Mouse (Mus musculus): ENCODE results near the gene Rbm20.

Gene Rbm20

DNA sequence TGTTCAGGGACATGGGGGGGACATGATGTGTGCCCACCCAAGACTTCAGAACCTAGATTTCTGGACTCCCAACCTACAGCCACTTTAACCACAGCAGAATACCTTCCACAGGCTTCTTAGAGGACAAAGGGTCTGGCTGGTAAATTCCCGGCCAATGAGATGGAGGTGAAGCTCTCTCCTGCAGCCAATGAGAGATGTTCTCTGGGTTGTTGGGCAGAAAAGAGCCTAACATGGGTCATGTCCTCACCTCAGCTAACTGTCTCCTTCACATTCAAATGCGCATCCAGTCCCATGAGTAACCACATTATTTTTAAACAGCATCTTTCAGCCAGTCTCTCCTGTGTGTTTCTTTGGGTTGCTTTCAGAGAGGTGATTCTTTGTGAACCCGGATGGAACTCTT lies 5.7 kb upstream of the Rbm20 start:
- DNase-seq (ENCODE audit: low spot score in 2 of 2) = no peak

GRCm38 (mm10) chr19:53674131-53674925 lies 2.8 kb upstream of the Rbm20 start:
- DNase-seq (ENCODE audit: low spot score in 2 of 2) = no peak

- DNase-seq (ENCODE audit: low spot score in 2 of 2) = no peak
Observed at GRCm38 (mm10) chr19:53676228-53676627, 878 bp upstream of the Rbm20 start.

GRCm38 (mm10) chr19:53679194-53679593 lies 2.1 kb downstream of the Rbm20 start:
- DNase-seq (ENCODE audit: low spot score in 2 of 2) = no peak

DNA sequence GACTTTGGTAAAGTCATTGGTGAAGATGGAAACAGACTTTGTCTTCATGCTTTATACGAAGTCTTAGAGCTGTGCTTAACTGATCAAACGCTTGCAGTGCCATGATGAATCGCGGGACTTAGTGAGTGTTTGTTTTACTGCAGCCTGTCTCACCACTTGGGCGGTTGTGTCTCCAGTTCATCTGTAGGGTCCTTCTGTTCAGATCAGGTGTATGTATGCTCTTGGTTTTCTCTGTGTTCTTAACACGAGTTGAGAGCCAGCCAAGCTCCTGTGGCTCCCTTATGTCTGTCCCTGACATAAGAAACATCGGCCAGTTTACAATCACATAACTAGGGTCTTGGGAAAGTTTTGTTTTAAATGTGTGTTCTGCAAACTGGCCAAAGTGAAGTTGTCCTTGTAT lies 2.9 kb downstream of the Rbm20 start:
- DNase-seq (ENCODE audit: low spot score in 2 of 2) = no peak

DNA sequence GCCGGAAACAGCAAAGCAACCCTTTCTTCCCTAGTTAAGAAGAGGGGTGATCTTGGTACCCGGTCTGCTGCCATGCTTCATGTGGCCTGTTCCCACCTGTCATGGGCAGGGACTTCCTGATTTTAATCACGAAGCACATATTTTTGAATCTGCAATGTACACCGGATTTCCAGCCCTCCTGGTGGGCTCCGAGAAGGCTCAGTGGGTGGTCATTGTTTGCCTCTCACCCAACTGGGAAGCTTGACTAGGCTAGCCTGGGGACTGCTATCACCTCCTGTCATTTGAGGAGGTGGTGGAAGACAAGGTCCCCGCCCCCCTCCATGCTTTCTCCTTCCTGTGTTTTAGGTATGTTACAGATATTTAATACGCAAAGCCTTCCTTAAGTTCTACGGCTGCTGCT lies 5.3 kb downstream of the Rbm20 start:
- no peak for DNase-seq (ENCODE audit: low spot score in 2 of 2)

- no peak for DNase-seq (ENCODE audit: low spot score in 2 of 2)
Observed at GRCm38 (mm10) chr19:53687592-53687991, 10.5 kb downstream of the Rbm20 start.

- DNase-seq (ENCODE audit: low spot score in 2 of 2) = no peak
Observed at GRCm38 (mm10) chr19:53690816-53691215, 13.7 kb downstream of the Rbm20 start.

GRCm38 (mm10) chr19:53694020-53694419 lies 16.9 kb downstream of the Rbm20 start:
- DNase-seq (ENCODE audit: low spot score in 2 of 2) = no peak

- DNase-seq (ENCODE audit: low spot score in 2 of 2) = no peak
Observed at GRCm38 (mm10) chr19:53696079-53696478, 19.0 kb downstream of the Rbm20 start.

GRCm38 (mm10) chr19:53696655-53697054 lies 19.5 kb downstream of the Rbm20 start:
- no peak for DNase-seq (ENCODE audit: low spot score in 2 of 2)

- no peak for DNase-seq (ENCODE audit: low spot score in 2 of 2)
Observed at GRCm38 (mm10) chr19:53697376-53698126, 20.4 kb downstream of the Rbm20 start.

DNA sequence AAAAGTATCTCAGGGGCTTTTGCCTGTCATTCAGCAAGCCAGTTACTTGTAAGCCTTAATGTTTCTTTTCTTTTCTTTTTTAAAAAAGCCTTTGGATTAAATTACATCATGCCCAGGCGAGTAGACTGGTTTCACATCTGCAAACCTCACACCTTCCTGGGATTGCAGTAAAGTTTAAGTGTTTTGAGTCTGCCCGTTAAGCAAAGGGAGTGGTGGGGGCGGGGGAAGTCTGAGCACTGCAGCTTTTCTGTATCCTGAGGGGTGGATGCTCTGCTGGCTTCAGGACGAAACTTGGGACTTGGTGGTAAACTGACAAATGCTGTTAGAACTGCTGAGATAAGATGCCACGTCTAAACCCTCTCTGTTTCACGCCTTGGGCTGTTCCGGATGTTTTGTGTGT lies 22.6 kb downstream of the Rbm20 start:
- DNase-seq (ENCODE audit: low spot score in 2 of 2) = no peak

DNA sequence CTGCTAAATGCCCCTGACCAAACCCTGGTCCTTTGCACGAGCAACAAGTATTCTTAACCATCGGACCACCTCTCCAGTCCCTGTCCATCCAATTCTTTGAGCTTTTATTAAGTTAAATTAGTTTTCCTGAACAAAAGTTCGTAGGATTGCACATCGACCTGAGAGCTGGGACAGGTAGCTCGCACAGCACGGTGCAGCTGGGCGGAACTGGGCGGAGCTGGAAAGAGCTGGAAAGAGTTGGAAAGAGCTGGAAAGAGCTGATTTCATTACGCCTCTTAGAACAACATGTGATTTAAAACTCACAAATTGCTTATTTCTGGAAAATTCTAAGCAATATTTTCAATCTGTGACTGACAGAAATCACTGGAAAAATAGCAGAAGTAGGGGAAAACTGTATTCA lies 24.3 kb downstream of the Rbm20 start:
- no peak for DNase-seq (ENCODE audit: low spot score in 2 of 2)

- peak; percentile 62 to 70 for DNase-seq (ENCODE audit: low spot score in 2 of 2)
Observed at GRCm38 (mm10) chr19:53704895-53705823, 28.1 kb downstream of the Rbm20 start.

- no peak for DNase-seq (ENCODE audit: low spot score in 2 of 2)
Observed at GRCm38 (mm10) chr19:53708401-53708800, 31.3 kb downstream of the Rbm20 start.

DNA sequence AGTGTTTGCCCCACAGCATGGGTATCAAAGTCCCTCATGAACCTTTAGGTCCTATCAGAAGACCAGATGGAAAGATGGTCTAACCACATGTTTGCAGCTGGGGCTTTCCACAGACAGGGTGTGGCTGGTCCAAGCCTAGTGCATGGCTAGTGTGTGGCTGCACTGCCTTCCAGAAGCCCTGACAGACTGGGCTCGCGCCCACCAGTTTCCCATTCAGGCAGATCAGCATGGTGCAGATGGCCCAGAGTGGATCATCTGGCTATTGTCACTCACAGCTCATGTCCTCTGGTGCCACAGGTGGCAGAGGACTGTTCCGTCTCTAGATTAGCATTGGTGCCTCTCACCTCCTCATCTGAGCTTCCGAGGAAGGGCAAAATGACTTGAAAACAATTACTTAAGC lies 33.8 kb downstream of the Rbm20 start:
- DNase-seq (ENCODE audit: low spot score in 2 of 2) = no peak

- DNase-seq (ENCODE audit: low spot score in 2 of 2) = no peak
Observed at GRCm38 (mm10) chr19:53711261-53711890, 34.3 kb downstream of the Rbm20 start.

GRCm38 (mm10) chr19:53712297-53713025 lies 35.4 kb downstream of the Rbm20 start:
- DNase-seq (ENCODE audit: low spot score in 2 of 2) = no peak

DNA sequence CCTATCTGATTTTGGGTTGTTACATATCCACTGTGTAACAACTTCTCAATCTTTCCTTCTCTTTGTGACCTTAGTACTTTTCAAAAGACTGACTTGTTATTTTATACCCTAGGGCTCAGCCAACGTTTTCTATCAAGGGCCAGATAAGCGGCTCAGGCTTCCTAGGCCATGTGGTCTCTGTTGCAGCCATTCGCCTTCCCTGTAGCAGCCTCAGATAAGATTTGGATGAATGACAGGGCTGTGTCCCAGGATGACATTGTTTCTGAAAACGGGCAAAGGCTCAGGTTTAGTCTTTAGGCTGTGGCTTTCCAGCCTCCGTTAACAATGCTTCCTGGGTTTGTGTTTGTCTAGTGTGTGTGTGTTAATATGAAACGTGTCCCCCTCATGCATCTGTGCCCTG lies 36.3 kb downstream of the Rbm20 start:
- no peak for DNase-seq (ENCODE audit: low spot score in 2 of 2)

- DNase-seq (ENCODE audit: low spot score in 2 of 2) = no peak
Observed at GRCm38 (mm10) chr19:53716469-53716868, 39.4 kb downstream of the Rbm20 start.

All from frontal cortex, postnatal 36 days (tissue).